Mouse (Mus musculus) adrenal gland, adult (tissue): ENCODE data around the gene Hp1bp3.

Source experiments
- DNase-seq, 2 experiments: peaks; one replicate each; pipeline ENCODE4 v3.0.0; 2022 to 2023; ENCODE audit warnings: low spot score in 1 of 2; ENCODE audit not compliant: inconsistent age in 2 of 2

Gene Hp1bp3

DNA sequence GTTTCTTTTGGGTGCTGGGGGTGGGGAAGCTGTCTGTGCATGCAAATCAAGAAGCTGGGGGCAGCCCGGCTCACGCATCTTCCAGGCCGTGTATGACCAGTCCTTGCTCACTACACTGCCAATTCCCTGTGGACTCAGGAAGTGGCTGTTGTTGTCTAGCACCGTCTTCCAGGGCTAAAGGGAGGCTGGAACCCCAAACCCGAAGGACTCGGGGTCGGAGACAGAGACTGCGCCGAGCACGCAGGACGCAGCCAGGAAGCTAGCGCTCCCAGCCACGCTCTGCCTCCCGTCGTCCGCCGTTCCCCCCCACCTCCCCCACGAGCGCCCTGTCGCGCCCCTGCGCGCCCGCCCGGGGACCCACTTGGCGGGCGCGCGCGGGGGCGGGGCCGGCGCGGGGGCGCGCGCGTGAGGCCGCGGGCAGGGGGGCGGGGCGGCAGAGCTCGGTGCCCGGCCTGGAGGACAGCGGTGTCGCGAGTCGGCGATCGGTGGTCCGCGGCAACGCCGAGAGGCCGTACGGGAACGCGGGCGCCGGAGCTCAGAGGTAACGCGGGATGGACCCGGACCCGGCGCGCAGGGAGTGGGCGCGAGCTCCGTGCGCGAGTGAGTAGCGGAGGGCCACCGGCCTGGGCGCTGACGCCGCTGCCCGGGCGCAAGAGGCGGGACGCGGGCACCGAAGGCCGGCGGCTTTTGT lies at the start of gene Hp1bp3:
Hp1bp3 (plus strand) TSS at position 97 of the 691 bp plus-strand sequence.
- DNase-seq = peak; percentile 90 to 96

DNA sequence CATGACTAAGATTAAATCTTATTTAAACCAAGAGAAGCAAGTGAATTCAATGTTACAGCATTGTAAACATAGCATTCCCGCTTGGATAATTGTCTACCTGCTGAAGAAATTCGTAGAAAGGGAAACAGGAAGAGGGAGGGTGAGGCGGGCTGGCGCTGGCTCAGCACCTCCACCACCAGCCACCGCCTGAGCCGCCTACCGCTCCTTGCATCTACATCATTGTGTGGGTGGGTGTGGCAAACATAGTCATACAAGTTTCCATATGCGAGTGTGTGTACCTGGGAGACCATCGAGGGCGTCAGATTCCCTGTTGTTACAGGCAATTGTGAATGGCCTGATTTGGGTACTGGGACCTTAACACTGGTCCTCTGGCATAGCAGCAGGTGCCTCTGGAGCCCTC lies 49.6 kb upstream of the Hp1bp3 start:
- no peak for DNase-seq

DNA sequence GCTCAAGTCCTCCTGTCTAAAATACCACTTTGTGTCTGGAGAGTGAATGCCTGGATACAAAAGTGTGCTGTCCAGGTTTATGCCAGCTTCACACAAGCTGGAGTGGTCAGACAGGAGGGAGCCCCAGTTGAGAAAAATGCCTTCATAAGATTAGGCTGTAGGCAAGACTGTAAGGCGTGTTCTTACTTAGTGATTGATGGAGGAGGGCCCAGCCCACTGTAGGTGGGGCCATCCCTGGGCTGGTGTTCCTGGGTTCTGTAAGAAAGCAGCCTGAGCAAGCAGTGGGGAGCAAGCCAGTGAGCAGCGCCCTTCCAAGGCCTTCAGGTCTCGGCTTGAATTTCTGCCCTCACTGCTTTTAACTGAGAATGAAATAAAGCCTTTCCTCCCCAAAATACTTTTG lies 47.9 kb upstream of the Hp1bp3 start:
- DNase-seq = no peak

DNA sequence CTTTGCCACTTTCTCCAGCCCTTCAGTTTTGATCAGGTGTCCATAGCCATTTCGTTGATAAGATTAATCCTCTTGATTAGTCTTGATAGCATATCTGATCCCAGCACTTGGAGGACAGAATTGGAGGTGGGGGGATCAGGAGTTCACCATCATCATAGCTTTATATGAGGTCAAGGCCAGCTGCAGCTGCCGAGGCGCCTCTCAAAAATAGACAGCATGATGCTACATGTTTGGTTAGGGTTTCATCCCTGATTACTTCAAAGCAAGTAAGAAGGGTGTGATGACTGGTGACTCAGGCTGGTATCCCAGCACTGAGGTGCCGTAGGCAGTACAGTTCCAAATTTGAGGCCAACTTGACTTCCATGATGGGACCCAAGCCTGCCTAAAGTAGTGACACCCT lies 46.7 kb upstream of the Hp1bp3 start:
- DNase-seq = no peak

DNA sequence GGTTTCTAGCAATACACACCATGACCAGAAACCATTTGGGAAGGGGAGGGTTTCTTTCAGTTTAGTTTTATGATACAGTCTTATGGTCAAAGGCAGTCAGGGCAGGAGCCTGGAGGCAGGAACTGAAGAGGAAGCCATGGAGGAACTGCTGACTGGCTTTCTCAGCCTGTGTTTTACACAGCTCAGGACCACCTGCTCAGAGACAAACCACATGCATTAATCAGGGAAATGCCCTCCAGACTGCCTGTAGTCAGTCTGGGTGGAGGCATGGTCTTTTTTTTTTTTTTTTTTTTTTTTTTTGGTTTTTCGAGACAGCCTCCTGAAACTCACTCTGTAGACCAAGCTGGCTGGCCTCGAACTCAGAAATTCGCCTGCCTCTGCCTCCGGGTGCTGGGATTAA lies 43.4 kb upstream of the Hp1bp3 start:
- no peak for DNase-seq

DNA sequence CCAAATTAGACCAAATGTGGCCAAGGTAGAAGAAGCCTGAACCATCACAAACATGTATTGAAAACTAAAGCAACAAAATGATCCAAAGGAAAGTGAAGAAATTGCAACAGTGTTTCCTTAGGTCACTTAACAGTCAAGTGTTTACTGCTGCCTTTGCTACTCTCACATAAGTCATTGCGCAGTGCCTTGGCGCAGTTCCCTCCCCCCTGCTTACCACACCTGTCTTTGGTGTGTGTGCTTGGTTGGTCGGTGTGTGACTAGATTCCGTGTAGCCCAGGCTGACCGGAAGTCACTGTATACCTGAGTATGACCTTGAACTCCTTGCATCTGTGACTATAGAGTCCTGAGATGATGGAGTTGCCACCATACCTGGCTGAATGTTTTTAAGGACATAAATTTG lies 36.7 kb upstream of the Hp1bp3 start:
- no peak for DNase-seq

DNA sequence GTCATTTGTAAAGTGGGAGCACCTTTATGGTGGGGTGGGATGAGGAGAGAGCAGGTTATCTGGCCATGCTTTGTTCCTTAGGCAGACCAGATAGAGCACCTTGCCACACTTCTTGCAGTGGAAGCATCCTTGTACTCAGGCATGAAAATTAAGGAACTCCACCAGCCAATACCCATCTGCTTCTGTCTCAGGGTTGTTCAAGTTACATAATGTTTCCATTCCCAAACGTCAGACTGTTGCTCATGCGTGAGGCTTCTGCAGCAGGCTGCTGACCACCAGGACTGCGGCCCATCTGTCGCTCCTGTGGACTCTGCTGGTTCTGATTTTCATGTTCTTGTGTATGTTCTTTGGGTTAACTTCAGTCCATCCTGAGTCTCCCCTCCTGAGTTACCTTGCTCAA lies 35.4 kb upstream of the Hp1bp3 start:
- DNase-seq = no peak

DNA sequence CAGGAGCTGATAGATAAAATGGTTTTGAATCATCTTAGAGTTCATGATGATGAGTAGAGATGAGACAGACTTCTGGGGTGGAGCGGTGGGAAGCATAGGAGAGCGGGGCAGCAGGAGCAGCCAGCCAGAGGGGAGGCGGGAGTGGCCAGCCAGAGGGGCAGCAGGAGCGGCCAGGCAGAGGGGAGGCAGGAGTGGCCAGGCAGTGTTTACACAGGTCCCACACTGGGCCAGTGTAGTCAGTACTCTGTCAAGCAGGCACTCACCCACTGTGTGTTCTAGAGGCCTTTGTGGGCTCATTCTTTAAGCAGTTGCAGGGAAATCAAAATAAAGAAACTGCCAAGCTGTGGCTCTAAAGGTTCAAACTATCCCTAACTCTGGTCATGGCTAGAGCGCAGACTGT lies 32.0 kb upstream of the Hp1bp3 start:
- no peak for DNase-seq

DNA sequence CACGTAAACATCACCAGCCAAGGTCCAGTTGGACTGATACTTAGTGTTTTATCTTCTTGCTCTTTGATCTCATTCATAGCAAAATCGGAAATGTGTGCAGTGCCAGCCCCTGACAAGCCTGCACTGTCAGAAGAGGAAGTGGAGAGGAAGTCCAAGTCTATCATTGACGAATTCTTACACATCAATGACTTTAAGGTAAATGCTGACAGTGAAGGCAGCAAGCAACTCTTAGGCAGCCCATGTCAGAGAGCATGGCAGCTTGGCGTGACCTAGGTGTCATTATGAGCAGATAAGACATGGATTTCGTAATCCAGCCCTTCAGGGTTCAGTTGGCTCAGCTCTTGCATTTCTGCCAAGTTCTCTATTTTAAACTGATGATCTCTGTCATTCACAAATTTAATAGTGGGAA lies 31.5 kb upstream of the Hp1bp3 start:
- DNase-seq = peak; percentile 41 to 84

DNA sequence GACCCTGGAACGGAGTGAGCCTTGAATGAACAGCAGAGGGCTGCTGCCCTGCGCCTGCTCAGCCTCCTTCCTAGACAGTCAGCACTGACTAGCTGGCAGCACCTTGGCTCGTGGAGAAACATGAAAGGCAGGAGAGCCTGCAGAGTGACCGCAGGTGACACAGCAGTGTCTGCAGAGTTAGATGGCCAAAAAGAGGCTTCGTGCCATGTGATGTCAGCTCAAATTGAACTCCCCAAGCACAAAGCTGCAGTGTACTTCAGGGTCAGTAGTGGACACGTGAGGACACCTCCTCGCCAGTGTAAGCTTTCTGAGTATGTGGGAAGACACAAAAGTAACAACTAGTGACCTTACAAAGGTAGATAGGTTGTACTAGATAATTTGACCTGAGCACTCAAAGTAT lies 30.1 kb upstream of the Hp1bp3 start:
- no peak for DNase-seq

DNA sequence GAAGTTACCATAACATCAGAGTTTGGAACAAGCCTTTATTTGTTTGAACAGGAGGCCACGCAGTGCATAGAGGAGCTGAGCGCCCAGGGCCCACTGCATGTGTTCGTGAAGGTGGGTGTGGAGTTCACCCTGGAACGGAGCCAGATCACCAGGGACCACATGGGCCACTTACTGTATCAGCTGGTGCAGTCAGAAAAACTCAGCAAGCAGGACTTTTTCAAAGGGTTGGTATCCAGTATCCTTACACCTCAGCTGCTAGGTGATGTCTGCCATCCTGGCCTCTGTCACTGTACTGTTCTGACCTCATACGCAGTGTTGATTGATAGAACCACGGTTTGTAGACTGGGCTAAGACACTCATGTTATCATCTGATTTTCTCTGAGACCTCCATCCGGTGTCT lies 28.1 kb upstream of the Hp1bp3 start:
- DNase-seq = no peak

DNA sequence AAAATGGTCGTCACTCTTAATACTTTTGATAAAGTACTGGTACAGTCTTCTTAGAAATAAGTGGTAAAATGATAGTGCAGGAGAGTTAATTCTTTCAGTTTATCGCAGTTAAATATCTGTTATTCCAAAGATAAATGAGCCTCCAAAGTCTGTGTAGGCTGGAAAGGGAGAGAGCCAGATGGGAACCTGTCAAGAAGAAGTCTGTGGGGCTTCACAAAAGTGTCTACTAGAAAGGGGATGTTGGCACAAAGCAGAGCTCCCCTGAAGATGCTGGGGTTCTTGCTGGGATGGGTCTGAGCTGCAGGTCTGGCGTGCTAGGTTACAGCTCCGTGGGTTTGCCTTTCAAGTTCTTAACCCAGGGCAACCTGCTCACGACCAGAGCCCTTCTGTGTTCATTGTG lies 23.5 kb upstream of the Hp1bp3 start:
- DNase-seq = no peak

DNA sequence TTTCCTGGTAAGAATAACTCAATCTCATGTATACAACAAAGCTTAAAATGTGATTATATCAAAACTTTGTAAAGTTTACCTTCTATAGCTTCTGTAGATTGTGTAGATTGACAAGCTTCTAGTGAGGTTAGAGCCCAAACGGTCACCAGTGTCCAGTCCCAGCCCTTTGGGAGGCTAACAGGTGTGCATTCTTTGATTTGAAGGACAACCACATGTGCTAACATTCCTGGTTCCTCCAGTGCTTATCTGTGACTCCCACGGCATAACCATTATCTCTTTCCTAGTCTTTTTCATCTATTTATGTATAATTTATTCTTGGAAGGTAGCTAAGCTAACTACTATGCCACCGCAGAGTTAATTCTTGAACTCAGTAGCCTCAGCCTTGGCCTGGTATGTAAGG lies 15.3 kb upstream of the Hp1bp3 start:
- no peak for DNase-seq

DNA sequence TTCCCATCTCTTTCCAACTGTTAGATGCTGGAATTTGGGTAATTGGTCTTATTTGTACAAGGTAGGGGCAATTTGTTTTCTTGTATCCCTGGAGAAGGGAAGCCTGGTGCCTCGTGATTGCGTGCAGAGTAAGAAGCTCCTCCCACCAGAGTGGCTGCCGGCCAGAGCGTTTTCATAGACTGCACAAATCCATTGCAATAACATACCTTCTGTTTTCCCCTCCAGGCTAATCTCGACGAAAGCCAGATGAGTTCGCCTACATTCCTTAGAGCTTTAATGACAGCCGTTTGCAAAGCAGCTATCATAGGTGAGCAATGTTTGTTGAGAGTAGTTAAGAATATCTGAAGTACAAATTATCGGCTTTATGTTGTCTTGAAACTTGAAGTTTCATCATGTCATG lies 14.4 kb upstream of the Hp1bp3 start:
- DNase-seq = no peak

DNA sequence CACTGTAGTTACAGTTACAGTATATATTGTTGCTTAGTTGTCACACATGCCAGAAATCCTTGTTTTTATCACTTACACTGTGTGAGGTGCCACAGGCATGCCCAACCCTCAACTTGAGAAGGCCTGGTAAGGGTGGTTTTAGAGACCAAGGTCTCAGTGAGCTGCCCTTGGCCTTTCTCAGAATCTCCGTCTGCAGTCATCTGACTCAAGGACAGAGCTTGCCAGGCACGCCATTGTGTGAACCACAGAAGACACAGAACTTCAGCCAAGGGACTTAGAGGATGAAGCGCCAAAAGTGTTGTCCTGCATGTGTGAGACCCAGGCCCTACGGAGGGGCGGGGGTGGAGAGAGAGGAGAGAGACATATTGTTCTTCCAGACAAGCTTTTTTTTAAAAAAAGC lies 6.0 kb upstream of the Hp1bp3 start:
- peak; percentile 84 to 88 for DNase-seq

DNA sequence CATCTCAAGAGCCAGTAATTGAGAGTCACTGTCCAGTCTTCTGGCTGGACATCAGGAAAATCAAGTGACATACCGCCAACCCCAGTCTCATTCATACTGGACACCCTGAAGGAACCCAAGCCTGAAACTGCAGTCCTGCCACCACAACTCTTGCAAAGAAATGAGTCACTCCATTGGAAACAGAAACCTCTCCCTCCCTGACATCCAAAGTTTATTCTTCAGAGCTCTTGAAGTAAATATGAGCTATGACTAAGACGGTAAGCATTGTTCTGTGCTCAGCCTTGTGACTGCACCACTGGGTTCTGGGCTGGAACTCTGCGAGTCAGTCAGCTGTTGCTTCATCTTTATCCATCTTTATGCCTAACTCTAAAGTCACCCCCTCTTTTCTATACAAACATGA lies 2.2 kb upstream of the Hp1bp3 start:
- peak in 1 of 2 experiments; percentile 72 for DNase-seq

DNA sequence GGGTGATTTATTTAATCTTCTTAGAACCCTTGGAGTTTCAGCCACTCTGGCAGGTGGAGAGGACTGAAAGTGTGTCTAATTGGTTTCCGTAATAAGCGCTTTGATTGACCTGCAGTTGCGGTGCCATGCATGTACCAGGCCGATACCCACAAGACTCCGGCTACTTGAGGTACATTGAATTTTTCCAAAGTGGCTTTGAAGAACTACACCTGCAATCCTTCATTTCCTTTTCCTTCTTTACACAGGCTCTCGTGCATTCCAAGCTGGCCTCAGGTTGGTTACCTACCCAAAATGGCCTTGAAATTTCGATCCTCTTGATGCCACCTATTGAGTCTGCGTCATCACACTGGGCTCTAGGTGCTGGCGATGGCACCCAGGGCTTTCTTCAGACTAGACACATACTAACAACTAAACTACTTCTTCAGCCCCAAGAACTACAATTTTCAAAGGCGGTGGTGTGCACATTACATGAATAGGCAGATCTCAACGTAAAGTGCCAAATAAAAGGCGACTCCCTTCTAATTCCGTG lies 361 bp upstream of the Hp1bp3 start:
- DNase-seq = no peak

DNA sequence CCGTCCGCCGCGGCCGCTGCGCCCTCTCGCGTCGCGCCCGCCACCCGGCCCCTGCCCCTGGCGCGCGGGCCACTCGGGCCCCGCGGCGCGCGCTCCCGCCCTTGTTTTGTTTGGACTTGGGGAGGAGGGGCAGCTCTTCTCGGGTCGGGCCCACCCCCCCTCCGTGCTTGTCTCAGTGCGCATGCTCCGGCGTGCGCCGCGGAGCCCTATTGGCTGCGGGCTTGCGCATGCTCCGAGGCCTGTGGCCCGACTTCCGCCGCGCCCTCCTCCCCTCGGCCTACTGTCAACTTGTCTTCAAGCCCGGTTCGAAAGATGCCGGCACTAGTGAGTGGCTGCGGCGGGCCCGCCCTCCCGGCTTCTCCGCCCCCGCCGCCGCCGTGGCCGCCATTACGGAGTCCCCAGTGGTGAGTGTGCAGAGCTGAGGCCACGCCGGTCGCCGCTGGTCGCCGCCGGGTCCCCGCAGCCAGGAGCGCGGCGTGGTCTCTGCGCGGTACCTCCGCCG lies 846 bp downstream of the Hp1bp3 start:
- DNase-seq = peak; percentile 99

DNA sequence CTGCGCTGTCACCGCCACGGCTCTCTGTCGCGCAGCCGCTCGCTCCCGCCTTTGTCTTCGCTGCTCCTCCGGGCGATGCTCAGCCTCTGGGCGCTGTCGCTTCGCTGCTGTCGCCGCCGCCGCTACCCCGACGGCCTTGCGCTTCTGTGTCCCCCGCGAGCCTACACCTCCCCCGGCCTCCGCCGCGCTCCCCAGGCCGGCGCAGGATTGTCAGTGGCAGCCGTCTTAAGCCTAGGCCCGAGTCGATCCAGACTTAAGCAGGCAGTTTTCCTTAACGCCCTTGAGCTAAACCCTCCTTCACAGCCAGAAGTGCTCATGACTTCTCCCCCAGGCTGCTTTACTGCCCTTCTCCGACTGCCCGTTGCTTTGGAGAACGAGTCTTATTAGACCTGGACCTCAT lies 1.3 kb downstream of the Hp1bp3 start:
- peak in 1 of 2 experiments; percentile 81 for DNase-seq

DNA sequence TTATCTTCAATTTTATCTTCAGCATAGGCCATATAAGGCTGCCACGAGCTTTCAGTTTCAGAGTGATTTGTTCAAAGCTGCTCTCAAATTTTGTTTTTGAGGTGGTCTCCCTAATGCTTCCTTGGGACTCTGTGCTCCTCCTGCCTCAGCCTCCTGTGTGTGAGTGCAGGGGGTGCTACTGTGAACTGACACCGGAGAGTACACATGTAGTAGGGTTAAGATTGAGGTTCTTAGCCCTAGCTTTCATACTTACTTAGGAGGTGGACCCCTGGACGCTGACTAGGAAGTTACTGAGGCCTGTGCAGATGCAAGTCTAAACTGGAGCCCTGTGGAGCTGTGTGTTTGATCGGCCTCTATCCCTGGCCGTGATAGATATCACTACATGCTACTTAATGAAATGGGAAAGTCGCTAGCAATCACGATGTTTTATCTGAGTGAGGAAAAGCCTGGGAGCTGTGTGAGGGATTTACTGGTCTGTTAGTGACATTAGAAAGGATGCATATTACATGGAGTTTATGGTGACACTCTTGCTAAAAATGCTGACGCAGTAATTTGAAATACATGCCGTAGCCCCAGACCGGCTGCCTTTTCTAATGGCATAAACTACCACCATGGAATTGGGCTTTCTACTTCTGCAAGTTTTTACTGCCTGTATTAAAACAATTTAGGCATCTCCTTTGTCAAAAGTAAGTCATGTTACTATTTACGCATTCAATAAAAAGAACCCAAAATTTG lies 2.0 kb downstream of the Hp1bp3 start:
- peak in 1 of 2 experiments; percentile 65 for DNase-seq

DNA sequence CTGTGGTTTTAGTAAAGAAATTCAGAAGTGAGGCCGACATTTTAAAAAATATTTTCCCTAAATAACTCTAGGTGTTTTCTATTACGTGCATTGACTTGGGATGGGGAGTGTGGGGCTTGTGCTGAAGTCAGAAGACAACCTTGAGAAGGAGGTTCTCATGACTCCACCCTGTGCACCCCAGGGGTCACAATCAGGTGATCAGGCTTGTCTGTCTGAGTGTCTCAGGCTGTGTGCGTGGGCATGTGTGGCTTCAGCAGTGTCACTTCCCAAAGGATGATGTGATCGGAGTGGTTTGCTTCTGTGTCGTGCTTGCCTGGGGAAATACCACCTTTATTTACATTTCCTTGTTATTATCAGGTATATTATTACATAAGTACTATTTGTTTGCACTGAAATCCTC lies 3.2 kb downstream of the Hp1bp3 start:
- peak in 1 of 2 experiments; percentile 33 for DNase-seq

DNA sequence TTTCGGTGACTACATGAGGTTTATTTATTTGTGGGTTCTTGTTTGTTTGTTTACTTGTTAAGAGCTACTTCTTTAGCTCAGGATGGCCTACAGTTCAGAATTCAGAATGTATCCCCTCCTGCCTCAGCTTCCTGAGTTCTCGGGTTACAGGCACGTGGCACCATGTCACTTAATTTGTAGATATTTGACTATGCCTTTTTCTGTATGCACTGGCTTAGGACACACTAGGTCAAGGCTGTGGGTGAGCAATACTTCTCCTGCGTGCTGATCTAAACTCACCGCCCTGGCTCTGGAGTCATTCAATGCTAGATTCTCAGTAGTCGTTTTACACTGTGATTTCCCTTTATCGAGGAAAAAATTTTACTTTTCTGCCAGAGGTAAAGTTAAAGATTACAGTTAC lies 4.7 kb downstream of the Hp1bp3 start:
- peak; percentile 61 to 85 for DNase-seq
